Mouse (Mus musculus): Measurements from ENCODE around the gene Pgm5. TPM values are rescaled to one million over a fixed set of nuclear protein-coding genes. Genes with fewer than 3 reads are reported as not detected.

The Pgm5 gene
- polyA plus RNA-seq, 1 experiment = 21.8 TPM

- no peak for TF ChIP-seq POLR2A (IDR thresholded peaks at IDR 0.05; ENCODE audit: borderline replicate concordance, extremely low read depth, low read depth, low read length)
- TF ChIP-seq CTCF (IDR thresholded peaks at IDR 0.05; ENCODE audit: insufficient read depth, low read length) = no peak
- WGBS = 85% methylated on average over 8 of the region's 8 CpGs
- Histone ChIP-seq H3K4me3 (replicated peaks; ENCODE audit: extremely low read depth, low read depth, low read length) (no peak overlapping the region), H3K4me1 (ENCODE audit: control insufficient read depth, insufficient read depth, low read length) (no peaks in the 10 kb centered on the region)
- DNase-seq = no peak
Observed at GRCm38 (mm10) chr19:24785898-24786297, 75.8 kb downstream of the Pgm5 start.

DNA sequence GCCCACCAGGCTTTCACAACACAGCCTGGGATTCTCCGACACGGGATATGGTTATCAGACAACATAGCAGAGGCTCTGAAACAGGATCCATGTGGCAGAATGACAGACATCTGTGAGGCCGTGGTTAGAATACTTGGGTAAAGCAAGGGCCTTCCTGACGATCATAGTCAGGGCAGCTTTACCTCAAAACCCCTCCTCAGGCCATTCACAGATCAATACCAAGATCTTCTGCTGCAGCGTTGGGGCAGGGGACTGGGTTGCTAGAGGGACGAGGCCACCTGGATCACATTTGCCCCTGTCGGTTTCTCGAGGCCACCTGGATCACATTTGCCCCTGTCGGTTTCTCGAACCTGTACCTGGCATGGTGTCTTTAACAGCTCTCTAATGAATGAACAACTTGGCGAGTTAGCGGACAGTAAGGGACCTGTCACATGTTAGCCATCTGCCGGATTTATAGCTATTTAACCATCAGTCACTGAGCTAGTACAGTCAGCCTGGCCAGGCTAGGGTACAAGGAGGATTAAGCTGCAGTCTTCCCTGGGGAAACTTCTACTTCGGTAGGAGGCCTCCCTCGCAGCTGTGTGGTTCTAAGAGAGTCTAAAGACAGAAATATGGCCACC is 76.5 kb downstream of the Pgm5 start:
- Histone ChIP-seq H3K4me3 (replicated peaks; ENCODE audit: extremely low read depth, low read depth, low read length) (no peak overlapping the region), H3K4me1 (ENCODE audit: control insufficient read depth, insufficient read depth, low read length) (no peaks in the 10 kb centered on the region)
- DNase-seq = no peak
- 85% methylated on average over 15 of the region's 15 CpGs for WGBS
- TF ChIP-seq CTCF (IDR thresholded peaks at IDR 0.05; ENCODE audit: insufficient read depth, low read length) = no peak
- no peak for TF ChIP-seq POLR2A (IDR thresholded peaks at IDR 0.05; ENCODE audit: borderline replicate concordance, extremely low read depth, low read depth, low read length)

DNA sequence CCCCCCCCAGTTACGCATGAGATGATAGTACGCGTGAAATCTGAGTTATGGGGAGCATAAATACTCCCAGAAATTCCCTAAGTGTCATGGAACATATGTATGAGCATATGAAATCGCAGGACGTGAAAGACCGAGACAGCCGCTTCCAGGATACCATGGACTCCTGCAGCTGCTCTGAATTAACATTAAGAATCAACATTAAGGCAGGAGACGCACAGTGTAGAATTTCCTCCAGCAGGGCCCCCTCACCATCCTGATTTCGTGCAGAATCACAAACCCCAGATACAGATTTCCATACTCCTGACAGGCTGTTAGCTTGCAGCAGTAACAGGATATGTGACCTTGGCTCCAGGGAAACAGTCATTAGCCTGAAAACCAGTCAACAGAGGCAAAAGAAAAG is 77.9 kb downstream of the Pgm5 start:
- DNase-seq = no peak
- no peaks in the 10 kb centered on the region for H3K4me1 ChIP-seq (ENCODE audit: control insufficient read depth, insufficient read depth, low read length)
- H3K4me3 ChIP-seq (replicated peaks; ENCODE audit: extremely low read depth, low read depth, low read length) = no peak overlapping the region
- no peak for TF ChIP-seq CTCF (IDR thresholded peaks at IDR 0.05; ENCODE audit: insufficient read depth, low read length)
- TF ChIP-seq POLR2A (IDR thresholded peaks at IDR 0.05; ENCODE audit: borderline replicate concordance, extremely low read depth, low read depth, low read length) = no peak
- 86% methylated on average over 9 of the region's 9 CpGs for WGBS

DNA sequence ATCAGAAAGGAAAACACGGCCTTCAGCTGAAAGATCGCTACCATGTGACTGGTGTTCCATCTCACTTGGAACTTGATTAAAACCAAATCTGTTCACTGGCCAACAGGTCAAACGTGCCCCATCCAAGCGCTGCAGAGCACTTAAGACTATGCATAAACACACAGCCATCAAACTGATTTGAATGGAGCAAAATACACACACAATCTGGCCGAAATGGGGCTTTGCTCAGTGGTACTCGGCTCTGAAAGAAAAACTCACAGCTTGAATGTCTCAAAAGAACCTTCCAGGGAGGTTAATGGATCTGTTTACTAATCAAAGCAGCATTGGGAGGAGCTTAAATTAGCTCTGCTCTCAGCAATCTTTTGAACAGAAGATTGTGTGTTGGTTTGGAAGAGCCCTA is 81.7 kb downstream of the Pgm5 start:
- H3K4me3 ChIP-seq (replicated peaks; ENCODE audit: extremely low read depth, low read depth, low read length) = no peak overlapping the region
- DNase-seq = no peak
- H3K4me1 ChIP-seq (ENCODE audit: control insufficient read depth, insufficient read depth, low read length) = no peaks in the 10 kb centered on the region
- TF ChIP-seq POLR2A (IDR thresholded peaks at IDR 0.05; ENCODE audit: borderline replicate concordance, extremely low read depth, low read depth, low read length) (no peak), CTCF (IDR thresholded peaks at IDR 0.05; ENCODE audit: insufficient read depth, low read length) (no peak)
- WGBS = 56% methylated on average over 6 of the region's 6 CpGs

DNA sequence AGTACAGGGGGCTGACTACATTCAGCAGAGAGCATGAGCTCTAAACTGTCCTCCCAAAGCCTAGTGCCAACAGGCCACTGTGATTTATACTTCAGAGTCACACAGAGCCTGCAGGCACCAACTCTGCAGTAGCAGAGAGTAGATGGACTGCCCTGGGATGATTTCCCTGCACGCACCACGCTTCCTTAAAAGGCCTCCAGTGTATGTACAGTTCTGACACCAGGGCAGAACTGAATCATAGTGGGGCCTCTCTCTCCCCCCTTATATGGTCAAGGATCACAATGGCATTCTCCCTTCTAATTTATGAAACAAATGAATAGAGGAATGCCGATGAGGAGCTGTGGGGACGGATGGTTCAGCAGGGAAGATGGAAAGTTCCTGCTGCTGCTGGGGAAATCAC is 91.3 kb downstream of the Pgm5 start:
- no peak for TF ChIP-seq CTCF (IDR thresholded peaks at IDR 0.05; ENCODE audit: insufficient read depth, low read length)
- TF ChIP-seq POLR2A (IDR thresholded peaks at IDR 0.05; ENCODE audit: borderline replicate concordance, extremely low read depth, low read depth, low read length) = no peak
- Histone ChIP-seq H3K4me3 (replicated peaks; ENCODE audit: extremely low read depth, low read depth, low read length) (no peak overlapping the region), H3K4me1 (ENCODE audit: control insufficient read depth, insufficient read depth, low read length) (peaks cover 2% of the 10 kb centered on the region; the same call in 1 of the 2 replicates)
- no peak for DNase-seq
- WGBS = 76% methylated on average over 4 of the region's 4 CpGs

DNA sequence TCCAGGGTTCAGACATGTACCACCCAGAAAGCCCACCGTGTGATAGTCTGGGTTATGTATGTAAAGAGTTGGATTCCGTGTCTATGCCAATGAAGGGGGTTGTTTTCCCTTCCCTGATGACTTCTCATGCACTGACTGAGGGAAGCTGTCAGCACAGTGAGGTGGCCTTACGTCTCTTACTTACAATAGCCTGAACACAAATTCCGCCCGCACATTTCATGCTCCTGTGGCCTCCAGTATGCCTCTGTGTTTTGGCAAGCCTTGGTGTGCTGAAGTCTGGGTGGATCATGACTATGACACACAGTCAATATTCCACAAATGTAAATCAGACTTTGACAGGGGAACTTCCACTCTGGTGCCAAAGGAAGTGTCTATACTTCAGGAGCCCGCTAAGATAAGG is 94.3 kb downstream of the Pgm5 start:
- DNase-seq = no peak
- TF ChIP-seq POLR2A (IDR thresholded peaks at IDR 0.05; ENCODE audit: borderline replicate concordance, extremely low read depth, low read depth, low read length) (no peak), CTCF (IDR thresholded peaks at IDR 0.05; ENCODE audit: insufficient read depth, low read length) (no peak)
- H3K4me3 ChIP-seq (replicated peaks; ENCODE audit: extremely low read depth, low read depth, low read length) = no peak overlapping the region
- no peaks in the 10 kb centered on the region; the same call in 1 of the 2 replicates for H3K4me1 ChIP-seq (ENCODE audit: control insufficient read depth, insufficient read depth, low read length)
- WGBS = 79% methylated on average over 6 of the region's 6 CpGs

DNA sequence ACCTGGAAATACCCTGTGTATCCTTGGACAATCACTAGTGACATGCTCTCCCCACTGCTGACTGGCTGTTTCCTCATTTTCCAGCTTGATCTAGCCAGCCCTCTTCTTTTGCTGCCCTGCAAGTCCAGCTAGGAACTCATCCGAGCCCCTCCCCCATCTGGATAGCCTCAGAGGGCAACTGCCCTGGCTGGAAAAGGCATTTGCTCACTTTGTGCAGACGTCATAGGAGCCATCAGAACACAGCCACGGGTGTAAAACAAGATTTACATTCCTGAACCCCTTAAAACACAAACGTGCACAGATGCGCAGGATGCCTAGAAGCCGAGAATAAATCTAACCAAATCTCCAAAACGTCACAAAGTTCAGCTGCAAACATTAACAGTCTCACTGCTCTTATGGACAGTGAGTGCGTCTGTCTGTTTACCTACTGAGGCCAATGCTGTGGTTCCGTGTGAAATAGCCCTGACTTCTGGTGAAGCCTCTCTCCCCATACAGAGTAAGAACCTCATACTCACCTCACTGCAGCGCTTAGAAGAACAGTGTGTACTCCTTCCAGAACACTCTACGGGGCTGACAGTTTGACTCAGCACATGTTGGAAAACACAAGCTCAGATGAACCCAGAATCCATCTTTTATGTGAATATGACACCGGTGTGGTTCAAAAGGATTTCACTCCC is 99.0 kb downstream of the Pgm5 start:
- WGBS = 44% methylated on average over 12 of the region's 12 CpGs
- TF ChIP-seq POLR2A (IDR thresholded peaks at IDR 0.05; ENCODE audit: borderline replicate concordance, extremely low read depth, low read depth, low read length) (no peak), CTCF (IDR thresholded peaks at IDR 0.05; ENCODE audit: insufficient read depth, low read length) (no peak)
- Histone ChIP-seq H3K4me3 (replicated peaks; ENCODE audit: extremely low read depth, low read depth, low read length) (no peak overlapping the region), H3K4me1 (ENCODE audit: control insufficient read depth, insufficient read depth, low read length) (no peaks in the 10 kb centered on the region)
- peak; percentile 4 for DNase-seq

DNA sequence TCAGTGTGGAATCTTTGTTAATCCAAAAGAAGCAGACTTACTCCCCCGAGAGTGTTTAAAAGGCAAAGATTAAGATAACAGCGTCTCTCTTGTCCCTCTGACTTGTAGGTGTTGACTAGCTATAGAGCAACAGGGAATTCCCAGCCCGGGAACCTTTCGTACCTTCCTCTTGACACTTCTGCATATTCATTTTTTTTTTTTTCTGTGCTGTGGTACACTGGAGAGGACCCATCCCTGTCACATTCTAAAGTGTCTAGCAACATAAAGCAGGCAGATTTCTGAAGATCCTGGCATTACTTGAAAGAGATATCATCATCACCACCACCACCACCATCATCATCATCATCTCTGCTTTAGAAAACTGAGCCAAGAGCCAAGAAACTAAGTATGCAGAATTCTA is 105.0 kb downstream of the Pgm5 start:
- WGBS = 62% methylated on average over 4 of the region's 4 CpGs

DNA sequence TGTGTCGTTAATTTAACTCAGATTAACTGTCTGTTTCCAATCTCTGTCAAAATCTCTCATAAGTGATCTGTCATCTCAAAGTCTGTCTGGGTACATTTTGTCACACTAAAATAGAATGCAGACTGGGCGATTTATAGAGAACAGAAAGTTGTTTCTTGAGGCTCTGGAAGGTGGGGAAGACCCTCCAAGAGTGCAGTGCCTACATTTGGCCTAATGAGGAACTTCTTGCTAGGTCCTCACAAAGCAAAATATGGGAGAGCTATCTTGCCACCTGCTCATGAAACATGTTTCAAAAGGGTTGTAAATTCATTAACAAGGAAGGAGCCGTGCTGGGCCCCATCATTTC is 107.2 kb downstream of the Pgm5 start:
- TF ChIP-seq POLR2A (IDR thresholded peaks at IDR 0.05; ENCODE audit: borderline replicate concordance, extremely low read depth, low read depth, low read length) (no peak), CTCF (IDR thresholded peaks at IDR 0.05; ENCODE audit: insufficient read depth, low read length) (no peak)
- DNase-seq = no peak
- 75% methylated on average over 3 of the region's 3 CpGs for WGBS
- no peaks in the 10 kb centered on the region for H3K4me1 ChIP-seq (ENCODE audit: control insufficient read depth, insufficient read depth, low read length)
- no peak overlapping the region for H3K4me3 ChIP-seq (replicated peaks; ENCODE audit: extremely low read depth, low read depth, low read length)

More for the DNA sequence above, 105.0 kb downstream of the Pgm5 start:
- Histone ChIP-seq H3K4me3 (replicated peaks; ENCODE audit: extremely low read depth, low read depth, low read length) (no peak overlapping the region), H3K4me1 (ENCODE audit: control insufficient read depth, insufficient read depth, low read length) (no peaks in the 10 kb centered on the region)
- TF ChIP-seq CTCF (IDR thresholded peaks at IDR 0.05; ENCODE audit: insufficient read depth, low read length) (no peak), POLR2A (IDR thresholded peaks at IDR 0.05; ENCODE audit: borderline replicate concordance, extremely low read depth, low read depth, low read length) (no peak)
- DNase-seq = no peak

Data from lung, adult 2 months (tissue).